Mouse (Mus musculus) midbrain, embryonic 11.5 days (tissue): Measurements from ENCODE around the gene Pfas. TPM values are rescaled to one million over a fixed set of nuclear protein-coding genes. Genes with fewer than 3 reads are reported as not detected.
A peak's percentile ranks its signal among the peaks of the same experiment; 100 is the strongest.

Experiments
- ATAC-seq: fragments of 200-750 bp; cut with Nextera tagmentation; 2 replicates; pipeline ENCODE4 v1.8.0; 2017; ENCODE audit warnings: moderate TSS enrichment, moderate library complexity; ENCODE audit not compliant: low FRiP score
- DNase-seq: peaks from one replicate; pipeline ENCODE4 v3.0.0; 2015; ENCODE audit warnings: low spot score; ENCODE audit errors: missing footprints
- H3K27ac ChIP-seq: fragments of 300-500 bp; sonication (generic); 2 replicates; pipeline ENCODE4 v1.5.1; 2014; ENCODE audit warnings: low read depth, low read length
- H3K27me3 ChIP-seq: fragments of 300-500 bp; sonication (generic); 2 replicates; pipeline ENCODE4 v1.6.1; 2014; ENCODE audit warnings: mild to moderate bottlenecking, low read length, moderate library complexity, mixed read lengths; ENCODE audit not compliant: control insufficient read depth, insufficient read depth
- H3K36me3 ChIP-seq: fragments of 300-500 bp; sonication (generic); 2 replicates; pipeline ENCODE4 v1.6.1; 2014; ENCODE audit warnings: mild to moderate bottlenecking, low read length, moderate library complexity, mixed read lengths; ENCODE audit not compliant: control insufficient read depth, insufficient read depth
- H3K4me1 ChIP-seq: fragments of 300-500 bp; sonication (generic); 2 replicates; pipeline ENCODE4 v1.6.1; 2014; ENCODE audit warnings: low read length; ENCODE audit not compliant: control insufficient read depth, insufficient read depth
- H3K4me2 ChIP-seq: fragments of 300-500 bp; sonication (generic); 2 replicates; pipeline ENCODE4 v1.6.1; 2014; ENCODE audit warnings: mild to moderate bottlenecking, moderate library complexity
- H3K4me3 ChIP-seq: fragments of 300-500 bp; sonication (generic); 2 replicates; pipeline ENCODE4 v1.5.1; 2014; ENCODE audit warnings: low read depth, low read length
- H3K9ac ChIP-seq: fragments of 300-500 bp; sonication (generic); 2 replicates; pipeline ENCODE4 v1.6.1; 2014; ENCODE audit warnings: low read length
- H3K9me3 ChIP-seq: fragments of 300-500 bp; sonication (generic); 2 replicates; pipeline ENCODE4 v1.6.1; 2016; ENCODE audit warnings: low read length; ENCODE audit not compliant: control insufficient read depth
- WGBS: fragments of 180-500 bp; shearing (Covaris S2); extraction: QIAGEN DNeasy Blood & Tissue Kit; methylation state at CpG from one replicate; pipeline ENCODE4 v1.1.7; 2014; 5-methylcytosine and 5-hydroxymethylcytosine counted together
- polyA plus RNA-seq: library from polyadenylated mRNA; unstranded; fragments of >200 nt; fragmentation: Nextera tagmentation; extraction: Ambion mirVana; gene quantifications from 2 replicates; pipeline ENCODE4 v1.2.1, GENCODE M21; 2014

Gene Pfas
- 31.2 and 33.0 TPM in 2 replicates for polyA plus RNA-seq

- Histone ChIP-seq H3K27ac (no peak within 1 kb of the TSS), H3K4me3 (peak within 1 kb of the TSS; percentile 73), H3K9ac (peak within 1 kb of the TSS; percentile 68), H3K36me3 (no peaks in the 10 kb centered on the region), H3K9me3 (no peaks in the 10 kb centered on the region), H3K4me2 (peak within 1 kb of the TSS; percentile 57), H3K4me1 (peaks cover 2% of the 10 kb centered on the region; the same call in 1 of the 2 replicates), H3K27me3 (no peaks in the 10 kb centered on the region)
- 9% methylated on average over 38 of the region's 38 CpGs for WGBS
- DNase-seq: peak; percentile 99
- ATAC-seq: peak; percentile 89
Observed at GRCm38 (mm10) chr11:69008182-69009121, at the start of gene Pfas. Gene Pfas (minus strand): TSS chr11:69008460.

DNA sequence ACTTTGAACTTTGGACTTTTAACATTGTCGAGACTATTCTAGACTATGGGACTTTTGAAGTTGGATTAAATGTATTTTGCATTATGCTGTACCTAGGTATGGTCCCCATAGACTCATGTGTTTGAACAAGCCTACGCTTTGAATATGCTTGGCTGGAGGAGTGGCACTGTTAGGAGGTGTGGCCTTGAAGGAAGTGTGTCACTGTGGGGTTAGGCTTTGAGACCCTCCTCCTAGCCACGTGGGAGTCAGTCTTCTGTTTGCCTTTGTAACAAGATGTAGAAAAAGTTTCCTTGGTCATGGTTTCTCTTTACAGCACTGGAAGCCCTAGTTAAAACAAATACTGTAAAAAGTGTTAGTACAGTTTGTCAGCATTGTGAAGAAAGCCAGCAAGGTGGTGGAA, 45.6 kb upstream of the Pfas start:
- no peaks in the 10 kb centered on the region for H3K27me3 ChIP-seq
- 86% methylated on average over 3 of the region's 3 CpGs for WGBS
- no peak for DNase-seq
- ATAC-seq: no peak
- peaks cover 2% of the 10 kb centered on the region; the same call in 1 of the 2 replicates for H3K4me1 ChIP-seq
- H3K9ac ChIP-seq: no peak overlapping the region
- no peak overlapping the region for H3K4me2 ChIP-seq
- H3K4me3 ChIP-seq: no peak overlapping the region
- peaks cover 13% of the 10 kb centered on the region for H3K36me3 ChIP-seq
- H3K27ac ChIP-seq: no peak overlapping the region
- H3K9me3 ChIP-seq: no peaks in the 10 kb centered on the region

DNA sequence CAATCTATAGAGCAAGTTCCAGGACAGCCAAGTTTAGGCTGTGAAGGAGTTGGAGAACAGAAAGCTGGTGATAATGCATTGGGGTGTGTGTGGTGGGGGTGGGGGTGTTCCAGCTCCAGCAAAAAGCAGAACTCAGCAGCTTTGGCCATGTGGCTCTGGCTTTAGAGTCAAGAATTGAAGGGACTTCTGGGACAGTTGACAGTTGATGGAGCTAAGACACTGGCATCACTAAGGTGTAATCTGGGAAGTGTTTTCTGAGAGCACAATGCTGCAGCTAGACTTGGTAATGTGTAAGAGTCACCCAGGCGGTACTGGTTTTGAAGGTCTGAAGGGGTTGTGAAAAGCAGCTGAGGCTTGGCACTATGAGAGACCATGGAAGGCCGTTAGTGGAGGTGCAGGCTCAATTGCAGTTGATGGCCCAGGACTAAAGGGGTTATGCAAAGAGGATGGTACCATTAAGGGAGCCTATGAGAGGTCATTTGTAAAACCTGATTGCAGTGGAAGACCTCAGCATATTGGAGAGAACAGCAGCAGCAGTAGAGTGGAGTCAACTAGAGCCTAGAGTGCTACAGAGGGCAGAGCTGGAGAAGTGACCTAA, 44.7 kb upstream of the Pfas start:
- peaks cover 13% of the 10 kb centered on the region for H3K36me3 ChIP-seq

DNA sequence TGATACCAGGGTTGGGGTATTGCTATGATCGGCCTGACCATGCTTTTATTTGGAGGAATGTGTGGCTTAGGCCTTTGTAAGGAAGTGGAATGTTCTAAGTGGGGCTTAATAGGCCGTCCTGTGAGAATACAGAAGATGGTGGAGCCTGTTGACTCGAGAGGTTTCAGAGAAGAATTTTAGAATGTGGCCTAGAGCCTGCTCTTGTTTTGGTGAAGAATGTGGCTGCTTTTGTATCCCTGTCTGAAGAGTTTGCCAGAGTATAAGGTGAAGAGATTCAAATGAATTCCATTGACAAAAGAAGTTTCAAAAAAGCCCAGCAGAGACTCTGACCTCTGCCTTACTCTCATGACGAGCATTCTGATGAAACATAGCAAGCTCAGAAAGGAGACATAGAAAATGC, 43.5 kb upstream of the Pfas start:
- Histone ChIP-seq H3K36me3 (peaks cover 13% of the 10 kb centered on the region), H3K4me1 (peaks cover 8% of the 10 kb centered on the region), H3K27me3 (no peaks in the 10 kb centered on the region), H3K4me3 (no peak overlapping the region), H3K9me3 (no peaks in the 10 kb centered on the region), H3K27ac (no peak overlapping the region), H3K9ac (no peak overlapping the region), H3K4me2 (no peak overlapping the region)
- WGBS: 68% methylated on average over 4 of the region's 4 CpGs
- ATAC-seq (no peak), DNase-seq (peak; percentile 76)

More for the DNA sequence above, 44.7 kb upstream of the Pfas start:
- no peak for ATAC-seq
- 90% methylated on average over 2 of the region's 2 CpGs for WGBS
- Histone ChIP-seq H3K4me2 (no peak overlapping the region), H3K27ac (no peak overlapping the region), H3K9me3 (no peaks in the 10 kb centered on the region), H3K4me3 (no peak overlapping the region), H3K4me1 (peaks cover 2% of the 10 kb centered on the region; the same call in 1 of the 2 replicates), H3K27me3 (no peaks in the 10 kb centered on the region), H3K9ac (no peak overlapping the region)
- DNase-seq: no peak

DNA sequence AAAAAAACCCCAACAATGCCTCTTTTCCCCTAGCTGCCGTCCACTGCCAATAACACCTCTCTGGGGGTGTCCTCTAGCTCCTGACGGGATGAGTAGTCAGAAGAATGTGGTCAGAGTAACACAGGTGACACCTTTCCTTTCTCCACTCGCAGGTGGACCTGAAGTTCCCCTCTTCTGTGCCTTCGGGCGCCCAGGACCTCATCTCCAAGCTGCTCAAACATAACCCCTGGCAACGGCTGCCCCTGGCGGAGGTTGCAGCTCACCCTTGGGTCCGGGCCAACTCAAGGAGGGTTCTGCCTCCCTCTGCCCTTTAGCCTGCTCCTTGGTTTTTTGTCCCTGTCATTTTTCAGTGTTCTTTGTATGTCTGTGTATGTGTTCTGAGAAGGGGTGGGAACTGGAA, 42.5 kb upstream of the Pfas start:
- Histone ChIP-seq H3K27ac (no peak overlapping the region), H3K9ac (no peak overlapping the region), H3K9me3 (no peaks in the 10 kb centered on the region), H3K4me2 (no peak overlapping the region), H3K36me3 (peaks cover 13% of the 10 kb centered on the region), H3K4me1 (peaks cover 15% of the 10 kb centered on the region), H3K27me3 (no peaks in the 10 kb centered on the region), H3K4me3 (no peak overlapping the region)
- ATAC-seq (no peak), DNase-seq (no peak)
- 88% methylated on average over 8 of the region's 8 CpGs for WGBS

- DNase-seq: no peak
- WGBS: 91% methylated on average over 14 of the region's 14 CpGs
- Histone ChIP-seq H3K36me3 (peaks cover 9% of the 10 kb centered on the region), H3K27ac (no peak overlapping the region), H3K4me3 (no peak overlapping the region), H3K27me3 (no peaks in the 10 kb centered on the region), H3K9ac (no peak overlapping the region), H3K4me1 (peaks cover 15% of the 10 kb centered on the region), H3K9me3 (no peaks in the 10 kb centered on the region), H3K4me2 (no peak overlapping the region)
- no peak for ATAC-seq
Observed at GRCm38 (mm10) chr11:69048151-69048550, 39.9 kb upstream of the Pfas start.

DNA sequence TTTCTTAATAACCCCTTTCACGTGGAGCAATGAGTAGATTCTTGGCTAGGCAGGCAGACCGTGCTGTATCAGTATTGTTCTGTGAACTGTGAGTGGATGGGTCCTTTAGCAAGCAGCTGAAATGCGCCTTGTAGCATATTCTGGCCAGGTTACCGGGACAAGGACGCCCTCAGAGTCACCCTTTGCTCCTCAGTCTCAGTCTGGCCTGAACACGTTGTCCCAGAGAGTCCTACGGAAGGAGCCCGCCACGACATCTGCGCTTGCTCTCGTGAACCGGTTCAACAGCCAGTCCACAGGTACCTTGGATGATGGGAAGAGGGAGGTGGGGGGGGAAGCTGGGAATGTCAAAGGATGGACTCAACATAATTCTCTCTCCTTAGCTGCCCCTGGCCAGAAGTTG, 39.3 kb upstream of the Pfas start:
- ATAC-seq (no peak), DNase-seq (no peak)
- WGBS: 90% methylated on average over 12 of the region's 12 CpGs
- no peaks in the 10 kb centered on the region for H3K9me3 ChIP-seq
- no peak overlapping the region for H3K9ac ChIP-seq
- H3K4me3 ChIP-seq: no peak overlapping the region
- H3K4me2 ChIP-seq: no peak overlapping the region; the same call in 1 of the 2 replicates
- no peak overlapping the region for H3K27ac ChIP-seq
- H3K27me3 ChIP-seq: no peaks in the 10 kb centered on the region
- H3K4me1 ChIP-seq: peaks cover 15% of the 10 kb centered on the region
- peaks cover 9% of the 10 kb centered on the region for H3K36me3 ChIP-seq

DNA sequence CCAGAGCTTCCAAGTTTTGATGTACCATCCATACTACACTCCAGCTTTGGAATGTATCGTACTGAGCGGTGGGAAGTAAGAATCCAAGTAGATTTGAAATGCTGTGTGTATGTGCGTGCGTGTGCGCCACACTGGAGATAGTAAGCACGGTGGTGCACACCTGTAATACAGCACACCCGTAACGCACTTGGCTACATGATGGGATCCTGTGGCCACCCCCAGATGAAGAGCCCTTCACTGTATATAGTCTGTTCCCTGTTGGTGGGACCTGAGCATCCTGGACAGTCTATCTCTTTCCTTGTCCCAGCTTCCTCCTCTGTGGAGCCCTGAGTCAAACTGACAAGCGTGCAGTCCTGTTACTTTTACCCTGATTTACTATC, 38.1 kb upstream of the Pfas start:
- ATAC-seq (no peak), DNase-seq (no peak)
- Histone ChIP-seq H3K27me3 (no peaks in the 10 kb centered on the region), H3K9me3 (no peaks in the 10 kb centered on the region), H3K4me3 (peak overlapping the region; percentile 81), H3K4me1 (peaks cover 15% of the 10 kb centered on the region), H3K27ac (0 out of 2 replicates have a peak overlapping the region, but pooled peaks have one; percentile 88), H3K36me3 (peaks cover 9% of the 10 kb centered on the region), H3K9ac (peak overlapping the region; percentile 92), H3K4me2 (peak overlapping the region; percentile 82)
- 22% methylated on average over 9 of the region's 9 CpGs for WGBS
